Mouse (Mus musculus): ENCODE measurements at regions not wholly inside any gene's neighbourhood (a gene's known extent, or its start where the extent isn't known, plus 50 kb on each side); places are given as distances from the start of the nearest gene placed in this dataset.

DNA sequence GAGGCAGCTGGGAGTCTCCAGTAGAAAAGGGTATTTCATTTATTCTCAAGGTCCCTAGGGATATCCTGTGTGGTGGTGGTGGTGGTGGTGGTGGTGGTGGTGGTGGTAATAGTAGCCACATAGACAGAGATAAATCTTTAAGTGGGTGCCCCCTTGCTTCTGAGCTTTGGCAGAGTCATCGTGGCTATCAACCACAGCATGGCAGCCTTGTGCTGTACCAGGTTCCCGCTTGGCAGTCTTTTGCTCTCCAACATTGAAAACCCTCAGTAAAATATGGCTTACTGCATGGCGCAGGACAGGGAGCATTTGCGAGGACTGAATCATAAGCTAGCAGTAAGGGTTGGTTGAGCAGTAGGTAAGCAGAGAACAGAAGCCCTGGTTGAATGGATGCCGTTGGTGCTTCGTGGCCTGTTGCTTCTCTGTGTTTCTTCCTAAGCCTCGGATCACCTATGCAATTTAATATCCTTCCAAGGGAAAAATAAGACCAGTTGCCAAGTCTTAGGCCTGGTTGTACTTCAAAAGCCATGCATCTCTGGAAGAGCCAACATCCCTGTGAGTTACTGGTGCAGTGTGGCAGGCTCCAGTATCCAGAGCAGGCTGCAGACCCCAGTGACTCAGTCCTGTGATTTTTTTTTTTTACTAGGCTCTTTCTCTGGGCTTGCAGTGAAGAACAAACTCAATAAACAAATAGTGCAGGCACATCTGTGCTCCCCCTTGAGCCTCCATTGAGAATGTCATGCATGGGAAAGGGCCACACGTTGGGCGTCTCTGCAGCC is 76.6 kb upstream of the Maml3 start:
- no peak for ATAC-seq (ENCODE audit: insufficient number of reproducible peaks, low FRiP score)
- Histone ChIP-seq H3K9me3 (replicated peaks) (no peaks in the 10 kb centered on the region), H3K36me3 (no peaks in the 10 kb centered on the region), H3K9ac (no peak overlapping the region), H3K4me3 (no peak overlapping the region), H3K27me3 (replicated peaks) (no peaks in the 10 kb centered on the region), H3K27ac (ENCODE audit: poor library complexity, severe bottlenecking) (peak overlapping the region; percentile 91), H3K4me1 (replicated peaks) (peaks cover 35% of the 10 kb centered on the region), H3K4me2 (peak overlapping the region; percentile 22; the same call in 1 of the 2 replicates)
- 83% methylated on average over 9 of the region's 9 CpGs for WGBS

DNA sequence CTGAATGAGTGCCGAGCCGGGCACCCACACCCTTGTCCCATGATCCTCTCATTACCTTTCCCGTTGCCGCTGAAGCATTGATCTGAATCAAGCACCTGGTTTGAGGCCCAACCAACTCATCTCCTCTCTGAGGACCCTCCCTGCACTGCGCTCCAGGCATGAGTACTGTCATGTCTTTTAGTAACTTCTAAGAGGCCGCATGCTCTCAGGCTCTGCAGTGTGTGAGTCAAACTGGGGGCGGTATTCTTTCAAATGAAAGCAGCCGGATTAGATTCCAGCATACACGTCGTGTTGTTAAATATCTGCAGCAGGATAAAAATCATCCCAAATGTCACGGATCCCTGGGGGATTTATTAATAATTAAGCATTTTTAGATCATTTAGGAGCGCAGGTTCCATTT is 79.4 kb upstream of the Maml3 start:
- Histone ChIP-seq H3K4me2 (no peak overlapping the region), H3K27ac (ENCODE audit: poor library complexity, severe bottlenecking) (no peak overlapping the region), H3K9me3 (replicated peaks) (no peaks in the 10 kb centered on the region), H3K27me3 (replicated peaks) (no peaks in the 10 kb centered on the region), H3K4me1 (replicated peaks) (peaks cover 28% of the 10 kb centered on the region), H3K4me3 (no peak overlapping the region), H3K9ac (no peak overlapping the region), H3K36me3 (no peaks in the 10 kb centered on the region)
- ATAC-seq (ENCODE audit: insufficient number of reproducible peaks, low FRiP score) = no peak
- 78% methylated on average over 12 of the region's 12 CpGs for WGBS

DNA sequence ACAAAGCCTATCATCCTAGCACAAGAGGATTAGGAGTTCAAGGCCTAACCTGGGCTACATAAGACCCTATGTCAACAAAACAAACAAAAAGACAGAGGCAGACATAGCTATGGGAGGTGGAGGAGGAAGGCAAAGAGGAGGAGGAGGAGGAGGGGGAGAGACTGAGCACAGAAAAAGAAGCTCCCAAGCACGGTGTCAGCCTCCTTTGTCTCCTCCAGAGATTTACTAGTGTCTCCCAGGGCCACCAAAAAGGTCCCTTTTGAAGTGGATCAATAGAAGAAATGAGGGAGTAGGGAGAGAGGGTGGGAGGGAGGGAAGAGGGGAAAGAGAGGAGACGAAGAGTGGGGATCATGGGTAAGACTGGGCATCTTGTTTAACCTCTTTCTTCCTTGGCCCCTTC is 80.5 kb upstream of the Maml3 start:
- Histone ChIP-seq H3K9me3 (replicated peaks) (no peaks in the 10 kb centered on the region), H3K36me3 (no peaks in the 10 kb centered on the region), H3K27ac (ENCODE audit: poor library complexity, severe bottlenecking) (no peak overlapping the region), H3K9ac (no peak overlapping the region), H3K4me2 (no peak overlapping the region), H3K4me3 (no peak overlapping the region), H3K27me3 (replicated peaks) (no peaks in the 10 kb centered on the region), H3K4me1 (replicated peaks) (peaks cover 17% of the 10 kb centered on the region)
- 54% methylated on average over 2 of the region's 2 CpGs for WGBS
- ATAC-seq (ENCODE audit: insufficient number of reproducible peaks, low FRiP score) = no peak

DNA sequence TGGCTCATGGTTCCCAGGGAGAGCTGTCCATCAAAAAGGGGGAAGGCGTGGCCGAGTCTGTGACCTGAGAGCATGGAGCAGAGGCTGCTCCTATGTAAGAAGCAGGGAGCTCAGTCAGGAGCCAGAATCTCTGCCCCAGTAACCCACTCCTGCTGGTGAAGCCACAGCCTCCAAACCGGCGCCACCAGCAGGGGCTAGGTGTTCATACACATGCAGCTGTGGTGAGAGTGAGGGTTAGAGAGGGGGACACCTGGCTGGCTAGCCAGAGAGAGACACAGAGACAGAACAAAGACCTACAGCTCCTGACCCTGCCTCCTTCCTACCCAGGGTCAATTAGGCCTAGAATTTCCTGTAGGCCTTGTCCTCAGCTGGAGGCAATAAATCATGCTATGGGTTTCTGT is 80.7 kb upstream of the Foxo1 start:
- Histone ChIP-seq H3K4me3 (no peak overlapping the region), H3K36me3 (no peaks in the 10 kb centered on the region), H3K9ac (no peak overlapping the region), H3K4me2 (no peak overlapping the region), H3K9me3 (replicated peaks) (no peaks in the 10 kb centered on the region), H3K27ac (ENCODE audit: poor library complexity, severe bottlenecking) (no peak overlapping the region), H3K27me3 (replicated peaks) (no peaks in the 10 kb centered on the region), H3K4me1 (replicated peaks) (peaks cover 7% of the 10 kb centered on the region; the same call in 1 of the 2 replicates)
- 56% methylated on average over 4 of the region's 4 CpGs for WGBS
- no peak for ATAC-seq (ENCODE audit: insufficient number of reproducible peaks, low FRiP score)

DNA sequence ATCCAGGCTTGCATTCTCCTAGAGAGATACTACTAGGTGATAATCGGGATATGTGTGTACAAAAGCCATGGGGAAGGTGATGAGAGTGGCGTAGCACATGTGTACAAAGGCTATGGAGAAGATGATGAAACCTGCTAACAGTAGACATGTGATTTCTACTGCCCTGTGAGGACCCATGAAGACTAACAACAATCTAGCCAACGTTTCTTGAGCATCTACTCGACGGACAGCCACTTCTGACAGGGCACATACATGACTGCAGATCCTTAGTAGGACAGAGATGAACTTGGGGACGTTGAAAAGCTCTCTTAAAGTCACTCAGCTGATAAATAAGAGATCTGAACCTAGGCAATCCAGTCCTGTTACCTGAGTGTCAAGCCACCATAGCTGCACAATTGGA is 79.8 kb upstream of the Foxo1 start:
- Histone ChIP-seq H3K4me3 (no peak overlapping the region), H3K27me3 (replicated peaks) (no peaks in the 10 kb centered on the region), H3K4me2 (no peak overlapping the region), H3K36me3 (no peaks in the 10 kb centered on the region), H3K9ac (no peak overlapping the region), H3K9me3 (replicated peaks) (no peaks in the 10 kb centered on the region), H3K4me1 (replicated peaks) (peaks cover 7% of the 10 kb centered on the region; the same call in 1 of the 2 replicates), H3K27ac (ENCODE audit: poor library complexity, severe bottlenecking) (no peak overlapping the region)
- WGBS = 84% methylated on average over 6 of the region's 6 CpGs
- no peak for ATAC-seq (ENCODE audit: insufficient number of reproducible peaks, low FRiP score)

DNA sequence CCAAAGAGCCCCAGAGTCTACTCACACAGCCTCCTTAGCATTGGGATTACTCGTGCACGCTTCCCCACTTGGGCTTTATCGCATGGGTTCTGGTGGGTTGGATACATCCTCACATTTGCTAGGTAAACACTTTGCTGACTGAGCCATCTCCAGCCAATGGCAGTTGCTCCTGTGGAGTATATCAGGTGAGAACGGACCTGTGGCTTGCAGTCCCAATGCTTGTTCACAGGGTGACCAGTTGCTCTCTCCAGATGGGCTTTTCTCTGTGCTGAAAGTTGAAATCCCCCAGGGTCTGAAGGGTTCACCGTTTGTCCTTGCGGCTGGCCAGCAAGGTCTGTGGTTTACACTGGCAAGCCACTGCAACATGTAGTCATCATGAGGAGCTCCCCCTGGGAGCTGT is 79.1 kb upstream of the Foxo1 start:
- no peak overlapping the region for H3K9ac ChIP-seq
- no peak for ATAC-seq (ENCODE audit: insufficient number of reproducible peaks, low FRiP score)
- no peak overlapping the region for H3K4me2 ChIP-seq
- H3K9me3 ChIP-seq (replicated peaks) = no peaks in the 10 kb centered on the region
- 78% methylated on average over 6 of the region's 6 CpGs for WGBS
- H3K27ac ChIP-seq (ENCODE audit: poor library complexity, severe bottlenecking) = no peak overlapping the region
- no peaks in the 10 kb centered on the region for H3K27me3 ChIP-seq (replicated peaks)
- H3K36me3 ChIP-seq = no peaks in the 10 kb centered on the region
- peaks cover 7% of the 10 kb centered on the region; the same call in 1 of the 2 replicates for H3K4me1 ChIP-seq (replicated peaks)
- H3K4me3 ChIP-seq = no peak overlapping the region

DNA sequence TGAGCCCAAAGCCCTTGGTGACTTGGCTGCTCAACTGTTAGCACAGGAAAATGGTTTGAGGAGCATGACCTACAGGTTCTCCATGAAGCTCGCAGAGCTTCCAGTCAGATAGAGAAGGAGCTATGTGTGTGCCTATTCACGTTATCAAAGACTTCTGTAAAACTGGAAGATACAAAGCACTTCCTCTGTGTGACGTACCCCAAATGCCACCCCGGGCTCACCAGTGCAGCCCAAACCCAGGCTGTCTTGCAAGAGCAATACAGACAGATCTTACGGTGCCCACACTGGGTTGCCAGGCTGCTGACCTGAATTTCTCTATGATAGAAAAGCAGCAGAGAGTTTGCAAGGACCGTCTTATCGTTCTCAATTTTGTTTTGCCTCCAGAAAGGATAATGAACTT is 78.1 kb upstream of the Foxo1 start:
- 73% methylated on average over 7 of the region's 7 CpGs for WGBS
- H3K36me3 ChIP-seq = no peaks in the 10 kb centered on the region
- ATAC-seq (ENCODE audit: insufficient number of reproducible peaks, low FRiP score) = no peak

DNA sequence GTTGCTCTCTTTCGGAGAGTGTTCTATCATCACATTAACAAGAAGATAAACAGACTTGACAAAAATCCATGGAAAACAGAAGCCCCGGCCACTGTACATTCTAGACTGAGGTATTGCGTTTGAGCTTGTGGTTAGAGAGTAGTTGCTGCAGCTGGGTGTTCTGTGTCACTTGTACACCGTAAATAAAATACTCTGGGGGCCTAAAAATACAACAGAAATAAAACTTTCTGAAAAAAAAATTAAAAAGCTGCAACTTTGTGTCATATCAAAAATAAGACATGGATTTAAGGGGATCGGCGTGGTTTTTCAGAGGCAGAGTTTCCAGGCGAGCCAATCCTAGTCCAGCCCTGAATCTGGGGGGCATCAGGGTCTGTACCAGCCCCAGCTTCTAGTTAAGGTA is 75.1 kb upstream of the Foxo1 start:
- 58% methylated on average over 7 of the region's 7 CpGs for WGBS
- Histone ChIP-seq H3K4me3 (no peak overlapping the region), H3K27ac (ENCODE audit: poor library complexity, severe bottlenecking) (no peak overlapping the region), H3K36me3 (no peaks in the 10 kb centered on the region), H3K27me3 (replicated peaks) (no peaks in the 10 kb centered on the region), H3K9ac (no peak overlapping the region), H3K4me1 (replicated peaks) (peaks cover 9% of the 10 kb centered on the region), H3K9me3 (replicated peaks) (no peaks in the 10 kb centered on the region), H3K4me2 (no peak overlapping the region)
- ATAC-seq (ENCODE audit: insufficient number of reproducible peaks, low FRiP score) = no peak

More for the DNA sequence above, 78.1 kb upstream of the Foxo1 start:
- no peak overlapping the region for H3K4me3 ChIP-seq
- H3K4me2 ChIP-seq = no peak overlapping the region
- H3K27ac ChIP-seq (ENCODE audit: poor library complexity, severe bottlenecking) = no peak overlapping the region
- no peaks in the 10 kb centered on the region for H3K9me3 ChIP-seq (replicated peaks)
- H3K27me3 ChIP-seq (replicated peaks) = no peaks in the 10 kb centered on the region
- H3K9ac ChIP-seq = no peak overlapping the region
- H3K4me1 ChIP-seq (replicated peaks) = peaks cover 7% of the 10 kb centered on the region; the same call in 1 of the 2 replicates

DNA sequence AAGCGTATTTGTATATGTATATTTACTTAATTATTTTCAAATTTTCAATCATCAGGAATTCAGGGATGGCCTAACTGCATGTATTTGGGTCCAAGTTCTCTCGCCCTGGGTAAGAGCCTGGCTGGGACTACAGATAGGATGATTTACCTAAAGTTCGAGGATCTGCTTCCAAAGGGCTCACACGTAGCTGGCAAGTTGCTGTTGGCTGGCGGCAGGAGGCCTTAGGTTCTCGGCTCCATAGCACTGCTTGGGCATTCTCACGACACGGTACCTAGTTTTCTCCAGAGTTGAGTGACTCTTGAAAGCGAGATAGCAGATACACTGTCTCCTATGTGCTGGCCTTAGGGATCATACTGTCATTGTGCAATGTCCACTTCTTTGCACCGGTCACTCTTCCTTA is 73.9 kb upstream of the Foxo1 start:
- no peak overlapping the region for H3K4me3 ChIP-seq
- no peak overlapping the region for H3K9ac ChIP-seq
- H3K27me3 ChIP-seq (replicated peaks) = no peaks in the 10 kb centered on the region
- H3K4me2 ChIP-seq = no peak overlapping the region
- no peak overlapping the region for H3K27ac ChIP-seq (ENCODE audit: poor library complexity, severe bottlenecking)
- H3K36me3 ChIP-seq = no peaks in the 10 kb centered on the region
- no peaks in the 10 kb centered on the region for H3K9me3 ChIP-seq (replicated peaks)
- WGBS = 68% methylated on average over 10 of the region's 10 CpGs
- peaks cover 17% of the 10 kb centered on the region for H3K4me1 ChIP-seq (replicated peaks)
- no peak for ATAC-seq (ENCODE audit: insufficient number of reproducible peaks, low FRiP score)

DNA sequence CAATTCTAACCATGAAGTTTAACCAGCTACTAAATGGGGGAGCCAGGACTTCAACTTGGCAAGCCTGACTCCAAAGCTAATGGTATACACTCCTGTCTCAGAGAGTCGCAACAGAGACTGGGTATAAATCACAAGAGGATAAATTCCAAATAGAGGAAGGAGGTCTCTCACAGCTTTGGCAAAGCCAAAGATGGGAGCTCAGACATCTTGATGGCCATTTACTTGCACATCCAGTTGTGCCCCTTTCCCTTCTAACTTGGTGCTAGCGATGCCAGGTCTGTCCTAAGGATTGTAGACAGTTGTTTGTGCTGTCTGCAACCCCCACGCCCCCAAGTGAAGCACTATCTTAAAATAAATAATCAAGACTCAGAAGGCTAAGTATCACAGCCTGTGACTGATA is 72.7 kb upstream of the Foxo1 start:
- H3K27me3 ChIP-seq (replicated peaks) = no peaks in the 10 kb centered on the region
- no peak overlapping the region for H3K27ac ChIP-seq (ENCODE audit: poor library complexity, severe bottlenecking)
- H3K36me3 ChIP-seq = no peaks in the 10 kb centered on the region
- peak overlapping the region; percentile 85; the same call in 1 of the 2 replicates for H3K9ac ChIP-seq
- no peak for ATAC-seq (ENCODE audit: insufficient number of reproducible peaks, low FRiP score)
- H3K4me1 ChIP-seq (replicated peaks) = peaks cover 23% of the 10 kb centered on the region
- no peaks in the 10 kb centered on the region for H3K9me3 ChIP-seq (replicated peaks)
- 57% methylated on average over 3 of the region's 3 CpGs for WGBS
- H3K4me2 ChIP-seq = peak overlapping the region; percentile 87
- 0 out of 2 replicates have a peak overlapping the region, but pooled peaks have one; percentile 56 for H3K4me3 ChIP-seq

DNA sequence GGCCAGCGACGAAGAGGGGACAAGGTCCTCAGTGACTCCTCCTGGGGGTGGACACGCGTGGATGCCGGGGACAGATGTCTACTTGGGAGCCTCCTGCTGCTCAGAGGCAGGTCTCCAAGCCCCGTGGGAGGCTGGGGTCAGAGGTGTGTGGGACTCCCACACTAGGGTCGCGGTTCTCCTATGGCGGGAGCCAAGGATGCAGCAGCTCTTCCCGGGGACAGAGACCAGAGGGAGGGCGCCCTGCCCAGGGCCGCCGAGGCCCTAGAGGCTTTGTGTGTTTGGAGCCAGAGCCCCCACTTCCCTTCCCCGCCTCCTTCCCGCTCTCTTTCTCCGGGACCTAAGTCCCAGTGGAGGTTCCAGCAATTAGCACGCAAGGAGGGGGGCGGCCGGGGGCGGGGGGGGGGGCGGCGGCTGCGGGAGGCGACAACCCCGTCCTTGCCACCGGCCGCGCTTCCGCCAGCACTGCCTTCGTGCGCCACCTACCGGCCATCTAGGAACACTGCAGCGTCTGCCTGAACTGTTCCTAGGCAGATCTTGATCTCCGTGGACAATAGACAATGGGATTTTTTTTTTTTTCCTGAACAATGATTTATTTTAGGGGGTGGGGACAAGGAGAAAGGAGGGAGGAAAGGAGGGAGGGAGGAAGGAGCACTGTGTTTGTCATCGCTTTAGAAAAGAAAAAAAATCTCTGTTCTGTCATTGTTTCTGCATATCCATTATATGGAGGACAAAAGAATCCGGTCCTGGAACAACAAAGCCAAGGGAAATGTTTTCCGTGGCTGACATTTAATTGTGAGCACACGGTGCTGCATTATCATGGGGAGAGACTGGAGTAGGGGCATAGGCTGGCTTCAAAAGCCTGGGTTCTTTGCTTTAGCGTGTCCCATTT is 71.8 kb upstream of the Foxo1 start:
- Histone ChIP-seq H3K9ac (peak overlapping the region; percentile 85), H3K4me2 (peak overlapping the region; percentile 87), H3K27ac (ENCODE audit: poor library complexity, severe bottlenecking) (no peak overlapping the region), H3K27me3 (replicated peaks) (no peaks in the 10 kb centered on the region), H3K9me3 (replicated peaks) (no peaks in the 10 kb centered on the region), H3K4me3 (peak overlapping the region; percentile 56), H3K36me3 (no peaks in the 10 kb centered on the region), H3K4me1 (replicated peaks) (peaks cover 23% of the 10 kb centered on the region)
- peak; percentile 64; the same call in 1 of the 2 replicates for ATAC-seq (ENCODE audit: insufficient number of reproducible peaks, low FRiP score)
- 4% methylated on average over 36 of the region's 39 CpGs for WGBS
